Mouse (Mus musculus) hindbrain, embryonic 16.5 days (tissue): ENCODE results near the gene Ankrd6. TPM values are rescaled to one million over a fixed set of nuclear protein-coding genes. Genes with fewer than 3 reads are reported as not detected.

Experiments
- ATAC-seq: fragments of 200-750 bp; cut with Nextera tagmentation; 2 replicates; pipeline ENCODE4 v1.8.0; 2017; ENCODE audit warnings: moderate TSS enrichment, moderate library complexity
- H3K27ac ChIP-seq: fragments of 300-500 bp; sonication (generic); 2 replicates; pipeline ENCODE4 v1.5.1; 2014; ENCODE audit warnings: low read depth, mild to moderate bottlenecking, control low read depth, low read length, moderate library complexity
- H3K27me3 ChIP-seq: fragments of 300-500 bp; sonication (generic); replicated peaks from 2 replicates; pipeline ENCODE4 v1.6.1; 2014; ENCODE audit warnings: low read length; ENCODE audit not compliant: control insufficient read depth, insufficient read depth
- H3K36me3 ChIP-seq: fragments of 300-500 bp; sonication (generic); 2 replicates; pipeline ENCODE4 v1.6.1; 2014; ENCODE audit warnings: mild to moderate bottlenecking, low read length, moderate library complexity, mixed read lengths; ENCODE audit not compliant: control insufficient read depth, insufficient read depth
- H3K4me1 ChIP-seq: fragments of 300-500 bp; sonication (generic); 2 replicates; pipeline ENCODE4 v1.6.1; 2014; ENCODE audit warnings: low read depth, low read length; ENCODE audit not compliant: control insufficient read depth, insufficient read depth
- H3K4me2 ChIP-seq: fragments of 300-500 bp; sonication (generic); 2 replicates; pipeline ENCODE4 v1.6.1; 2014; ENCODE audit warnings: mild to moderate bottlenecking, low read length, control low read depth, moderate library complexity
- H3K4me3 ChIP-seq: fragments of 300-500 bp; sonication (generic); 2 replicates; pipeline ENCODE4 v1.5.1; 2014; ENCODE audit warnings: mild to moderate bottlenecking, low read length, control low read depth, moderate library complexity
- H3K9ac ChIP-seq: fragments of 300-500 bp; sonication (generic); 2 replicates; pipeline ENCODE4 v1.6.1; 2014; ENCODE audit warnings: low read depth, mild to moderate bottlenecking, control low read depth, low read length, moderate library complexity
- H3K9me3 ChIP-seq: fragments of 300-500 bp; sonication (generic); 2 replicates; pipeline ENCODE4 v1.6.1; 2014; ENCODE audit warnings: mild to moderate bottlenecking, low read length, moderate library complexity; ENCODE audit not compliant: control insufficient read depth
- WGBS: fragments of 180-500 bp; shearing (Covaris S2); extraction: QIAGEN DNeasy Blood & Tissue Kit; methylation state at CpG from one replicate; pipeline ENCODE4 v1.1.7; 2014; 5-methylcytosine and 5-hydroxymethylcytosine counted together
- polyA plus RNA-seq: library from polyadenylated mRNA; unstranded; fragments of >200 nt; fragmentation: Nextera tagmentation; extraction: Ambion mirVana; gene quantifications from 2 replicates; pipeline ENCODE4 v1.2.1, GENCODE M21; 2015

Ankrd6 gene
- polyA plus RNA-seq, 1 experiment from 2014 or later, result 22.2 TPM

DNA sequence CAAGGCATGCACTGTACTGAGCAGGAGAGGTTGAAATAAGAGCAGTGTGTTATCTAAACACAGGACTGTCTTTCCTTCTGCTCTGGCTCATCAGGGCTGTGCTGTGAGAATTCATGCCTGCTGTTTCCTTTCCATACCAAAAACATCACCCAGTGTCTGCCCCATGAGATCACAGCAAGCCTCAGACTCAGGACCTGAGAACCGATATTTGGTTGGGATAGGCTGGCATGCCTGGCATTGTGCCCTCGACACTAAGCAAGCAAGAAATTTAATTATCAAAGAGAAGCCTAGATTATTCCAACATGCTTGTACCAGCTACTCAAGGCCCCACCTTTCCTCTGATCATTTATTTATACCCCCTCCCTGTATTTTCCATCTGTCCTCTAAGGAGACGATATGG lies 116.1 kb downstream of the Ankrd6 start:
- Histone ChIP-seq H3K27me3 (no peaks in the 10 kb centered on the region), H3K4me1 (peaks cover 3% of the 10 kb centered on the region; the same call in 1 of the 2 replicates), H3K36me3 (no peaks in the 10 kb centered on the region), H3K9ac (no peak overlapping the region), H3K4me2 (no peak overlapping the region), H3K9me3 (no peaks in the 10 kb centered on the region), H3K4me3 (no peak overlapping the region), H3K27ac (no peak overlapping the region)
- WGBS, result 77% methylated on average over 3 of the region's 3 CpGs
- ATAC-seq, result no peak

DNA sequence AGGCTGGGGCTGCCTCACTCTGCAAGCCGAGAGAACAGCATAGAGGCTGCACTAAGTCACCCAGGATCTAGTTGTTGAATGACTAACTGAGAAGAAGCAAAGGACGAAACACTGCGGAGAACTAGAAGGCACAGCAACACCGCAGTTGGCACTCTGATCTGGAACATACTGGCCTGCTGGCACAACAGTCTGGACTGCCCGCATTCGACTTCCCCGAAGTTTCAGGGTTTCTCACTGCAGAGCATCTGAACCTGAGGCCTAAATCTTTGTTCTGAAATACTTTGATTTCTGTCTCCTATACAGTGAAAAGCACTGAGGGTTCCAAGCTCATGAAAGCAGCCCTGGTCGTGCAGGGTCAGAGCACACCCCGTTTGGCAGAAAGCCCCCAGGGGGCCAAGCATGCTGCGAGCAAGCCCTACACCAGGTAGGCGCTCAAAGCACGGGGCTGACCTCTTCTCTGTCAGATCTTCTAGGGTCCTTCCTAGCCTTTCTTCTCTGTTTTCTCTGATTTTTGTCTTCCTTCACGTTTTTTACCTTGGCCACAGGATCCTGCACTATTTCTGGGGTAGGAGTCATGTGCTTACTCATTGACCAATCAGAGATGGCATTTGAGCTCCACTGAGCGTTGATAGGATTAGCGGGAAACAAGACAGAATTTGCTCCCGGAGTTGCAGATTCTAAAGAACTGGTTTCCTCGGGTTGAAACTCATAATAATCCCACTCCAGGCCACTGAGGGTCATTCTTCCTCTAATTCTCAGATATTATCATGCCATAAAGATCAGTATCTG lies 117.0 kb downstream of the Ankrd6 start:
- WGBS, result 50% methylated on average over 17 of the region's 17 CpGs
- Histone ChIP-seq H3K27ac (no peak overlapping the region), H3K9me3 (no peaks in the 10 kb centered on the region), H3K4me3 (peak overlapping the region; percentile 36), H3K9ac (peak overlapping the region; percentile 39; the same call in 1 of the 2 replicates), H3K27me3 (no peaks in the 10 kb centered on the region), H3K4me1 (peaks cover 3% of the 10 kb centered on the region; the same call in 1 of the 2 replicates), H3K36me3 (no peaks in the 10 kb centered on the region), H3K4me2 (peak overlapping the region; percentile 56)
- ATAC-seq, result peak; percentile 66; the same call in 1 of the 2 replicates

DNA sequence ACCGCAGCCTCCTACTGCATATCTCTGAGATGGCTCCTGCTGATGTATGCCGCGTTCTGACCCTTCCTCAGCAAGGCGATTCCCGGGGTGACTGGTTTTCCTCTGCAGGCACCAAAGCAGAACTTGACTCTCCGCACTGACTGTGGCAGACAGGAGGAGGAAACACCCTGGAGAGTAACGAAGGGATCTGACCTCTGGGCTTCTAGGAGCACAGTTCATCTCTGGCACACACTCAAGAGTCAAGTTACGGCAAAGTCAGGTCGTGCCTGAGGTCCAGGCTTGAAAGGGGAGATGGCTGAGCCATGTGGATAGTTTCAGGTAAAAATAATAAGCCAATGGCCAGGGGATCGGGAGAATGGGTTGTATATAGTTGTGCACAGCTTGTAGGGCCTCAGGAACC lies 121.3 kb downstream of the Ankrd6 start:
- Histone ChIP-seq H3K4me1 (peaks cover 10% of the 10 kb centered on the region), H3K36me3 (no peaks in the 10 kb centered on the region), H3K4me3 (no peak overlapping the region), H3K27ac (no peak overlapping the region), H3K9me3 (no peaks in the 10 kb centered on the region), H3K27me3 (no peaks in the 10 kb centered on the region), H3K4me2 (no peak overlapping the region), H3K9ac (no peak overlapping the region)
- ATAC-seq, result no peak
- 77% methylated on average over 10 of the region's 10 CpGs for WGBS

DNA sequence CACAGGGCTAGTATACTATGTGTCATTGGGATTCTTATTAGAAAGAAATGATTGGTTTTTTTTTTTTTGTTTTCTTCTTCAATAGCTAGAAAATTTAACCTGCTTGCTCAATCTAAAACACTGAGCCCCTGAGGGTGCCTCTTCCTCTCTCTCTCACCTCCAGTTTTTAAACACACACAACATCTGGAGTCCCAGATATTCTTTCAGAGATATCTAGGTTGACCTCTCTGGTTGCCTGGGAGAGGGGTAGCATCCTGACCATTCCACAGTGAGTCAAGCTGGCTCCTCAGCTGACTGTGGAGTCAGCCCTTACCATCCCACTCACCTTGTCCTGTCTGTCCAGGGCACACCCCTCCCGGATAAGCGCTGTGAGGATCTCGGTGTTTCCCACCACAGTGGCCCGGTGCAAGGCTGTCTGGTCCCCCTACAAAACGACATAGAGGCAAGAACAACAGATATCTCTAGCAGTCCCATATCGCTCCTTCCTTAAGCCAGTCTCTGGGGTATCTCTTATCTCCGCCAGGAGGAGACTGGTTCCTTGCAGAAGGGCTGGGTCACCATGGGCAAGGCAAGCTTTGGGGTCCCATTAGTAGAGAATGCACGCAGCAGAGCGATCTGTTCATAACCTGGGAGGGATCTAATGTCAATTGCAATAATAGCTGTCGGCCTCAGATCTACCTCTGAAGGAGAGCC lies 122.1 kb downstream of the Ankrd6 start:
- Histone ChIP-seq H3K36me3 (no peaks in the 10 kb centered on the region), H3K27me3 (no peaks in the 10 kb centered on the region), H3K4me2 (no peak overlapping the region), H3K4me1 (peaks cover 8% of the 10 kb centered on the region), H3K27ac (no peak overlapping the region), H3K9ac (no peak overlapping the region), H3K9me3 (no peaks in the 10 kb centered on the region), H3K4me3 (no peak overlapping the region)
- no peak for ATAC-seq
- WGBS, result 91% methylated on average over 10 of the region's 10 CpGs

DNA sequence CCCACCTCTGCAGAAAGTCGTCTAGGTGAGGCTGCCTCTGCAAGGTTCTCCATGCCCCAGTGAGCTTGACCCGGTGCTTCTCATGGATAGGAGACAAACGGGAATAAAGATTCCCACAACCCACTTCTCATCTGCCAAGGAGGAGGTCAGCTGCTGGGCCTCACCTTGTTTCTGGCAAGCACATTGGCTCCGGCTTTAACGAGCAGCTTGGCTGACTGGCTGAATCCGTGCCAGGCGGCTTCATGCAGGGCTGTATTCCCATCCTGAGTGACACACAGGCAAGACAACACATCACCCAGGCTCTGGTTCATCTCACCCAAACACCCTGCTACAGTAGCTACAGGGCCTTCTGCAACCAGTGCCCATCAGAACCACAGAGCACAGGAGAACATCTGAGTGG lies 123.7 kb downstream of the Ankrd6 start:
- Histone ChIP-seq H3K36me3 (no peaks in the 10 kb centered on the region), H3K4me3 (no peak overlapping the region), H3K9me3 (no peaks in the 10 kb centered on the region), H3K4me1 (peaks cover 8% of the 10 kb centered on the region), H3K27ac (no peak overlapping the region), H3K4me2 (no peak overlapping the region), H3K9ac (peak overlapping the region; percentile 31; the same call in 1 of the 2 replicates), H3K27me3 (no peaks in the 10 kb centered on the region)
- ATAC-seq, result peak; percentile 61; the same call in 1 of the 2 replicates
- 33% methylated on average over 7 of the region's 7 CpGs for WGBS

DNA sequence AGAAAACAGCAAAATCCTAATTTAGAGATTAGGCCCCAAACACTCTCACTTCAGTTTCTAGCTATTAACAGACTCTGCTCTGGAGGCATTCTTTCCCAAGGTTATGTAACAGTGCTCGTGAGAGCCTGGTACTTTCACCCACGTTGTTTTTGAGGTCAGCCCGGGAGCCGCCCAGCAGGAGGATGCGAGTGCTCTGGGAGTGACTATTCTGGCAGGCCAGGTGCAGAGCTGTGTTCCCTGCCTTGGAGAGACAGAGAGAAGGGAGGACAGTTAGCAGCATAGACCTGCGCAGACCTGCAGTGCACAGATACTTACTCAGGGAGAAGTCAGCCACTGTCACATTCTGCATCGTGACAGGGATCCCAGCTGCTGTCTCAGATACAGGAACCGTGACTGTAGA lies 126.4 kb downstream of the Ankrd6 start:
- Histone ChIP-seq H3K9me3 (no peaks in the 10 kb centered on the region), H3K27me3 (no peaks in the 10 kb centered on the region), H3K4me3 (no peak overlapping the region), H3K9ac (no peak overlapping the region), H3K27ac (no peak overlapping the region), H3K36me3 (no peaks in the 10 kb centered on the region), H3K4me1 (peaks cover 8% of the 10 kb centered on the region), H3K4me2 (no peak overlapping the region)
- ATAC-seq, result no peak
- WGBS, result 55% methylated on average over 8 of the region's 8 CpGs

DNA sequence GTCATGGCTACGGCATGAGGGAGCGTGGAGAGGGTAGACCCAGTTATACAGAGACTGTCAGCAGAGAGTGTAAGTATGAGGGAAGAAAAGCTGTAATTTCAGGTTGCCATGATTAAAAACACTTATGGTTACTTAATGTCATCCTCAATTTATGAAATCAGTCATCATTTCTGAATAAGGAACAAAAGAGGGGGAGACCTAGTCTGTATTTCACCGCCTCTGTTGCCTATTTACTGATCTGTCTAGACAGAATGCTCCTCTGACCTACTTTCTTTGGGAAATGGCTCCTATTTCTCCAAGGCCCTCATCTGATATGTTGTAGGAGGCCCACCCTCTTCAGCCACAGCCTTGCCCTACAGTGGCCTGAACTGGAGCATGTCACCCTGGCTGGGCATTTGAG lies 130.0 kb downstream of the Ankrd6 start:
- 94% methylated on average over 3 of the region's 3 CpGs for whole genome bisulfite sequencing
- Histone ChIP-seq H3K9me3 (no peaks in the 10 kb centered on the region), H3K4me2 (no peak overlapping the region), H3K27me3 (no peaks in the 10 kb centered on the region), H3K9ac (no peak overlapping the region), H3K36me3 (peaks cover 2% of the 10 kb centered on the region; the same call in 1 of the 2 replicates), H3K4me3 (no peak overlapping the region), H3K27ac (no peak overlapping the region), H3K4me1 (no peaks in the 10 kb centered on the region)
- no peak for ATAC-seq

DNA sequence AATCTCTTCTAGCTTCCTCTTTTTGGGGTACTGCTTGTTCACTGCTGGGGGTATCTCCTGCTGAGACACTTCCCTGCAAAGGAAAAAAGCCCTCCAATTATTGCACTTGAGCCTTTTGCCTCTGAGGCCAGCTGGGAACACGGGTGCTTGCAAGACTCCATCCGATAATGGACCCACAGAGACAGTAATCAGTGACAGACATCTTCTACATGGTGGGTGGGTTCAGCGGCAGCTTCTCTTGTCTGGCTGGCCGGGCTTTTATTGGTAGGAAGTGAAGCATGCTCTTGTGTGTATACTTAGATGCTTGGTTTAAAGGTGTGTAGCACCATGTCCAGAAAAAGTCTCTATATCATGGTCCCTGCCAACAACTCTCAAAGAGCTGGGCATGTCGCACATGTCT lies 133.2 kb downstream of the Ankrd6 start:
- no peak for ATAC-seq
- no peaks in the 10 kb centered on the region for H3K4me1 ChIP-seq
- H3K4me2 ChIP-seq, result no peak overlapping the region
- H3K9ac ChIP-seq, result no peak overlapping the region
- no peak overlapping the region for H3K4me3 ChIP-seq
- 64% methylated on average over 5 of the region's 5 CpGs for WGBS
- H3K36me3 ChIP-seq, result peaks cover 2% of the 10 kb centered on the region; the same call in 1 of the 2 replicates
- no peaks in the 10 kb centered on the region for H3K9me3 ChIP-seq
- no peaks in the 10 kb centered on the region for H3K27me3 ChIP-seq
- no peak overlapping the region for H3K27ac ChIP-seq

DNA sequence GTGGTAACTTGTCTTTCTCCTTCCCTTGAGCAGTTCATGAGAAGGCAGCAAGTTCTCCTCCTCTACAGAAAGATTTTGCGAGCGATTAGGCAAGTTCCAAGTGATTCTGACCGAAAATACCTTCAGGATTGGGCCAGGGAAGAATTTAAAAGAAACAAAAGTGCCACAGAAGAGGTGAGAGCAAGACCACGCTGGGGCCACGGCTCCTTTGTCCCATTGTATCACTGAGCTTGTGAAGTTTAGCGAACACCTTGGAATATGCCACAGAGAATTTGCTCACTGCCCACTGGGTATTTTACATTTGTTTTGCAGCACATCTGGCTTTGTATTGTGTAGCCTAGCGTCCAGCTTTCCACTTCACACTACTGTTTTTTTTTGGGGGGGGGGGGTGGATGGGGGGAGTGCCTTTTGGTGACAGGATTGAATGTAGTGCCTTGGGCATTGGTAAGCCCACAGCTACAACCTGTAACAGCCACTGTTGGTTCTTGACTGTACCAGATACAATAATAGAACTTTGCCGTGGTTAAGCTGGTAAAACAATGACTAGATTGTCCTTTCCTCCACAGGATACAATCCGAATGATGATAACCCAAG lies 150.0 kb downstream of the Ankrd6 start:
- Histone ChIP-seq H3K27me3 (no peaks in the 10 kb centered on the region), H3K4me3 (peak overlapping the region; percentile 87), H3K9me3 (no peaks in the 10 kb centered on the region), H3K27ac (peak overlapping the region; percentile 100), H3K4me2 (peak overlapping the region; percentile 71), H3K9ac (peak overlapping the region; percentile 98), H3K36me3 (0 out of 2 replicates have a peak, but pooled peaks cover under 1% of the 10 kb centered on the region), H3K4me1 (peaks cover 8% of the 10 kb centered on the region)
- peak; percentile 29 for ATAC-seq
- WGBS, result 8% methylated on average over 9 of the region's 9 CpGs
